Mouse (Mus musculus) MEL (cell line): ENCODE measurements around the gene Cops7a. TPM values are rescaled to one million over a fixed set of nuclear protein-coding genes. Genes with fewer than 3 reads are reported as not detected.

ENCODE experiments used
- DNase-seq: peaks from one replicate; pipeline ENCODE4 v3.0.0; 2011; ENCODE audit warnings: low read depth, low spot score
- H3K27ac ChIP-seq: 2 replicates; pipeline ENCODE4 v1.5.1; 2012; ENCODE audit warnings: low read depth, mild to moderate bottlenecking, control low read depth, low read length, moderate library complexity; ENCODE audit not compliant: control insufficient read depth
- H3K27me3 ChIP-seq, 2 experiments: fragments of 150-350 bp in 1 of 2; sonication (generic) in 1 of 2; 2 replicates each; pipeline ENCODE4 v1.6.1; 2012; ENCODE audit warnings: low read length in 2 of 2, mild to moderate bottlenecking in 2 of 2, improper control_type of control experiment in 1 of 2, moderate library complexity in 1 of 2; ENCODE audit not compliant: insufficient read depth in 2 of 2, control insufficient read depth in 1 of 2
- H3K36me3 ChIP-seq, 2 experiments: 2 replicates each; pipeline ENCODE4 v1.6.1; 2012 to 2014; ENCODE audit warnings: low read length in 2 of 2, improper control_type of control experiment in 1 of 2, inconsistent platforms in 1 of 2, mild to moderate bottlenecking in 1 of 2; ENCODE audit not compliant: insufficient read depth in 2 of 2, control insufficient read depth in 1 of 2
- H3K4me1 ChIP-seq, 2 experiments: fragments of 150-350 bp in 1 of 2; sonication (generic) in 1 of 2; 2 replicates each; pipeline ENCODE4 v1.6.1; 2012; ENCODE audit warnings: low read length in 2 of 2, improper control_type of control experiment in 1 of 2, mild to moderate bottlenecking in 1 of 2; ENCODE audit not compliant: insufficient read depth in 2 of 2, control insufficient read depth in 1 of 2
- H3K4me3 ChIP-seq, 2 experiments: fragments of 150-350 bp in 1 of 2; sonication (generic) in 1 of 2; 2 replicates each; pipeline ENCODE4 v1.5.1; 2012; ENCODE audit warnings: low read depth in 2 of 2, low read length in 2 of 2, mild to moderate bottlenecking in 2 of 2, moderate library complexity in 2 of 2, control low read depth in 1 of 2, improper control_type of control experiment in 1 of 2; ENCODE audit not compliant: control insufficient read depth in 1 of 2, insufficient read depth in 1 of 2
- H3K79me2 ChIP-seq: 2 replicates; pipeline ENCODE4 v1.6.1; 2012; ENCODE audit warnings: mild to moderate bottlenecking, low read length, moderate library complexity; ENCODE audit not compliant: control insufficient read depth, poor library complexity, insufficient read depth
- H3K9ac ChIP-seq: 2 replicates; pipeline ENCODE4 v1.6.1; 2012; ENCODE audit warnings: low read depth, mild to moderate bottlenecking, control low read depth, low read length, moderate library complexity; ENCODE audit not compliant: control insufficient read depth, poor library complexity, severe bottlenecking
- H3K9me3 ChIP-seq: fragments of 150-350 bp; sonication (generic); replicated peaks from 2 replicates; pipeline ENCODE4 v1.6.1; 2012; ENCODE audit warnings: mild to moderate bottlenecking, low read length, improper control_type of control experiment, moderate library complexity; ENCODE audit not compliant: insufficient read depth
- CHD2 ChIP-seq: IDR thresholded peaks from 2 replicates; pipeline ENCODE4 v1.6.1; 2011; ENCODE audit warnings: low read length, improper control_type of control experiment
- CTCF ChIP-seq, 3 experiments: IDR thresholded peaks in 2 of 3; conservative IDR thresholded peaks in 1 of 3; 2 replicates each; pipeline ENCODE4 v1.5.1; 2011 to 2012; ENCODE audit warnings: low read length in 3 of 3, low read depth in 2 of 3, mild to moderate bottlenecking in 2 of 3, improper control_type of control experiment in 1 of 3, inconsistent platforms in 1 of 3, mixed read lengths in 1 of 3, moderate library complexity in 1 of 3; ENCODE audit not compliant: control insufficient read depth in 1 of 3, insufficient read depth in 1 of 3, poor library complexity in 1 of 3, severe bottlenecking in 1 of 3
- E2F4 ChIP-seq: IDR thresholded peaks from 2 replicates; pipeline ENCODE4 v1.6.1; 2011; ENCODE audit warnings: low read depth, low read length, improper control_type of control experiment, borderline replicate concordance
- EP300 ChIP-seq, 2 experiments: IDR thresholded peaks; 2 replicates each; pipeline ENCODE4 v1.6.1; 2011; ENCODE audit warnings: improper control_type of control experiment in 2 of 2, low read length in 2 of 2, low read depth in 1 of 2, mild to moderate bottlenecking in 1 of 2
- HCFC1 ChIP-seq: IDR thresholded peaks from 2 replicates; pipeline ENCODE4 v1.6.1; 2012; ENCODE audit warnings: low read depth, mild to moderate bottlenecking, inconsistent platforms, low read length, improper control_type of control experiment, moderate library complexity
- KAT2A ChIP-seq: conservative IDR thresholded peaks from 2 replicates; pipeline ENCODE4 v1.6.1; 2012; ENCODE audit warnings: low read depth, low read length, improper control_type of control experiment, inconsistent platforms
- MAZ ChIP-seq: IDR thresholded peaks from 2 replicates; pipeline ENCODE4 v1.6.1; 2012; ENCODE audit warnings: low read depth, mild to moderate bottlenecking, inconsistent platforms, low read length, improper control_type of control experiment
- MEF2A ChIP-seq: IDR thresholded peaks from 2 replicates; pipeline ENCODE4 v1.6.1; 2014; ENCODE audit warnings: low read depth, mild to moderate bottlenecking, inconsistent platforms, low read length, improper control_type of control experiment; ENCODE audit not compliant: poor library complexity, insufficient replicate concordance, severe bottlenecking; ENCODE audit errors: extremely low read depth
- NELFE ChIP-seq: IDR thresholded peaks from 2 replicates; pipeline ENCODE4 v1.6.1; 2011; ENCODE audit warnings: low read depth, low read length, improper control_type of control experiment
- NRF1 ChIP-seq: IDR thresholded peaks from 2 replicates; pipeline ENCODE4 v1.6.1; 2014; ENCODE audit warnings: low read depth, mild to moderate bottlenecking, inconsistent platforms, low read length, improper control_type of control experiment, moderate library complexity; ENCODE audit not compliant: poor library complexity, insufficient read depth, severe bottlenecking
- POLR2AphosphoS2 ChIP-seq: IDR thresholded peaks from 2 replicates; pipeline ENCODE4 v1.6.1; 2011; ENCODE audit warnings: low read length, improper control_type of control experiment
- SIN3A ChIP-seq: IDR thresholded peaks from 2 replicates; pipeline ENCODE4 v1.6.1; 2012; ENCODE audit warnings: low read length, improper control_type of control experiment, inconsistent platforms
- SMC3 ChIP-seq: IDR thresholded peaks from 2 replicates; pipeline ENCODE4 v1.6.1; 2011; ENCODE audit warnings: low read depth, low read length, improper control_type of control experiment
- TAL1 ChIP-seq: IDR thresholded peaks from 2 replicates; pipeline ENCODE4 v1.6.1; 2012; ENCODE audit warnings: mild to moderate bottlenecking, inconsistent platforms, low read length, moderate library complexity, mixed read lengths
- TBP ChIP-seq: IDR thresholded peaks from 2 replicates; pipeline ENCODE4 v1.8.0; 2011; ENCODE audit warnings: low read depth, low read length, improper control_type of control experiment
- TCF12 ChIP-seq: IDR thresholded peaks from 2 replicates; pipeline ENCODE4 v1.6.1; 2014; ENCODE audit warnings: low read depth, mild to moderate bottlenecking, inconsistent platforms, low read length, improper control_type of control experiment, moderate library complexity
- UBTF ChIP-seq: IDR thresholded peaks from 2 replicates; pipeline ENCODE4 v1.6.1; 2012; ENCODE audit warnings: low read depth, mild to moderate bottlenecking, inconsistent platforms, low read length, improper control_type of control experiment, moderate library complexity, borderline replicate concordance; ENCODE audit not compliant: insufficient read depth
- USF1 ChIP-seq: IDR thresholded peaks from 2 replicates; pipeline ENCODE4 v1.6.1; 2014; ENCODE audit warnings: low read depth, mild to moderate bottlenecking, inconsistent platforms, low read length, improper control_type of control experiment, moderate library complexity
- USF2 ChIP-seq, 2 experiments: IDR thresholded peaks; 2 replicates each; pipeline ENCODE4 v1.6.1; 2011 to 2012; ENCODE audit warnings: improper control_type of control experiment in 2 of 2, low read length in 2 of 2, borderline replicate concordance in 1 of 2, inconsistent platforms in 1 of 2, low read depth in 1 of 2, mild to moderate bottlenecking in 1 of 2; ENCODE audit not compliant: insufficient read depth in 1 of 2
- ZMIZ1 ChIP-seq: IDR thresholded peaks from 2 replicates; pipeline ENCODE4 v1.6.1; 2012; ENCODE audit warnings: low read depth, mild to moderate bottlenecking, inconsistent platforms, low read length, improper control_type of control experiment, moderate library complexity
- ZNF384 ChIP-seq: IDR thresholded peaks from 2 replicates; pipeline ENCODE4 v1.6.1; 2012; ENCODE audit warnings: low read depth, mild to moderate bottlenecking, inconsistent platforms, low read length, improper control_type of control experiment
- polyA plus RNA-seq, 2 experiments: library from polyadenylated mRNA; stranded (reverse) in 1 of 2; unstranded in 1 of 2; fragments of >175 nt in 1 of 2; fragments of >200 nt in 1 of 2; gene quantifications; 2 replicates each; pipeline versions ENCODE4 v1.2.1 to v1.2.4; 2012; ENCODE audit warnings: low replicate concordance in 2 of 2, low read depth in 1 of 2; ENCODE audit not compliant: insufficient read length in 2 of 2, insufficient read depth in 1 of 2, missing spikeins in 1 of 2
- total RNA-seq: library from RNA; depleted of rRNA; stranded (reverse); fragments of 300-350 nt; gene quantifications from 2 replicates; pipeline ENCODE4 v1.2.3, GENCODE M21; 2012

Gene Cops7a
- total and polyA plus RNA-seq, 3 experiments, result 85.0 to 150 TPM; not detected in 1

- no peaks in the 10 kb centered on the region for H3K27me3 ChIP-seq
- no peak overlapping the region for H3K4me3 ChIP-seq
- no peaks in the 10 kb centered on the region for H3K9me3 ChIP-seq
- peaks cover 4% of the 10 kb centered on the region; the same call in 1 of the 2 replicates for H3K79me2 ChIP-seq
- H3K9ac ChIP-seq, result no peak overlapping the region
- DNase-seq, result no peak
- no peak overlapping the region for H3K27ac ChIP-seq
- TF ChIP-seq NELFE (no peak), TAL1 (no peak), ZNF384 (no peak), CTCF (IDR thresholded peaks at IDR 0.05 in 2 of 3, conservative IDR thresholded peaks at IDR 0.05 in 1 of 3; ENCODE audit: control insufficient read depth in 1 of 3, insufficient read depth in 1 of 3, low read depth in 2 of 3, low read length in 3 of 3, poor library complexity in 1 of 3, severe bottlenecking in 1 of 3) (no peak), UBTF (no peak), CHD2 (no peak), NRF1 (no peak), KAT2A (no peak), USF2 (IDR thresholded peaks at IDR 0.05; ENCODE audit: borderline replicate concordance in 1 of 2, insufficient read depth in 1 of 2, low read depth in 1 of 2, low read length in 2 of 2) (no peak), MAZ (no peak), SIN3A (no peak), EP300 (IDR thresholded peaks at IDR 0.05; ENCODE audit: low read depth in 1 of 2, low read length in 2 of 2) (no peak), ZMIZ1 (no peak), MEF2A (no peak), POLR2AphosphoS2 (no peak), E2F4 (no peak), USF1 (no peak)
- H3K36me3 ChIP-seq, result peaks cover 0 to 17% of the 10 kb centered on the region in 2 experiments; a peak in 2 of 4 replicates
- H3K4me1 ChIP-seq, result peaks cover 3 to 15% of the 10 kb centered on the region in 2 experiments
Observed at GRCm38 (mm10) chr6:125003706-125004105, 38.4 kb upstream of the Cops7a start.

GRCm38 (mm10) chr6:124999546-124999945, 34.2 kb upstream of the Cops7a start:
- Histone ChIP-seq H3K9ac (no peak overlapping the region), H3K79me2 (no peaks in the 10 kb centered on the region), H3K36me3 (no peaks in the 10 kb centered on the region), H3K4me3 (no peak overlapping the region), H3K9me3 (no peaks in the 10 kb centered on the region), H3K27ac (no peak overlapping the region), H3K4me1 (peaks cover 0 to 3% of the 10 kb centered on the region in 2 experiments; a peak in 1 of 4 replicates), H3K27me3 (no peaks in the 10 kb centered on the region)
- TF ChIP-seq TCF12, result no peak
- no peak for TF ChIP-seq UBTF
- TF ChIP-seq SMC3, result no peak
- no peak for TF ChIP-seq HCFC1
- no peak for TF ChIP-seq SIN3A
- TF ChIP-seq USF2 (IDR thresholded peaks at IDR 0.05; ENCODE audit: borderline replicate concordance in 1 of 2, insufficient read depth in 1 of 2, low read depth in 1 of 2, low read length in 2 of 2), result no peak
- no peak for TF ChIP-seq MAZ
- no peak for TF ChIP-seq EP300 (IDR thresholded peaks at IDR 0.05; ENCODE audit: low read depth in 1 of 2, low read length in 2 of 2)
- no peak for TF ChIP-seq USF1
- TF ChIP-seq TBP, result no peak
- DNase-seq, result no peak
